Mouse (Mus musculus) spleen, adult 2 months (tissue): ENCODE measurements at regions not wholly inside any gene's neighbourhood (a gene's known extent, or its start where the extent isn't known, plus 50 kb on each side); places are given as distances from the start of the nearest gene placed in this dataset.

ENCODE experiments used
- CTCF ChIP-seq: fragments of 200-500 bp; IDR thresholded peaks from 2 replicates; pipeline ENCODE4 v1.5.1; 2011; ENCODE audit warnings: mild to moderate bottlenecking, inconsistent platforms; ENCODE audit not compliant: insufficient read depth, insufficient read length, insufficient replicate concordance; ENCODE audit errors: extremely low read depth
- POLR2A ChIP-seq: fragments of 200-500 bp; IDR thresholded peaks from 2 replicates; pipeline ENCODE4 v1.6.1; 2011; ENCODE audit warnings: low read depth, low read length, inconsistent platforms

DNA sequence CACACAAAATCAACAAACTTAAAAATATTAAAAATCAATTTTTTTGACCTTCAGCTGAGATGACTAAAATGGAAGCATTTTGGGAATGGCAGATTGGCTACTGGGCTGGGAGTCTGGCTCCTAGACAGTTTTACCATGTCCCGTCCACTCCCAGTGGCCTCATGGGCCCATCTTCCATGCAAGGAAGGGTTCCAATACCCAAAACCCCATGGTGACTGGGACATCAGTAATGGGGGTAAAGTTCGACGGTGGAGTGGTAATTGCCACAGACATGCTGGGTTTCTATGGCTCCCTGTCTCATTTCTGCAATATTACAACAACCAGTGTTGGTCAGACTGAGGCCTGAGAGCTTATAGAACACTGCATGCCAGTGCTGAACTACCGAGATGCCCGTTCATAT, 82.2 kb downstream of the Il20rb start:
- TF ChIP-seq CTCF (no peak), POLR2A (no peak)
